Mouse (Mus musculus) mouse embryonic stem cell (cell line): Measurements from ENCODE around the gene Mrps9.
"Not testable (repeated sequence)": the region's sequence is repeated elsewhere in the genome, so short reads cannot be mapped to it uniquely, and the experiment has no call there.

Experiments
- in situ Hi-C, 2 experiments: fragments of 300-500 bp; cut with MboI; formaldehyde crosslinking; loops; 1 replicate in 1 of 2; 3 replicates in 1 of 2; pipeline ENCODE4 v1.14.3; 2019 to 2020; ENCODE audit warnings: low sequenced_read_pairs in 2 of 2, low pct_unique_long_range_greater_than_20kb in 1 of 2, mixed read lengths in 1 of 2; ENCODE audit not compliant: unreplicated experiment in 1 of 2

Gene Mrps9

GRCm38 (mm10) chr1:42850663-42851397 lies at the start of gene Mrps9:
Mrps9 (plus strand) TSS chr1:42851233.
- in situ Hi-C loops = no loop called here

- in situ Hi-C loops = no loop called here
These were observed 37.7 kb upstream of the Mrps9 start for GRCm38 (mm10) chr1:42813301-42813845.

GRCm38 (mm10) chr1:42814798-42815619 lies 36.0 kb upstream of the Mrps9 start:
- in situ Hi-C loops = no loop called here

GRCm38 (mm10) chr1:42851398-42851767 lies 350 bp downstream of the Mrps9 start:
- in situ Hi-C loops = no loop called here

GRCm38 (mm10) chr1:42851810-42852209 lies 777 bp downstream of the Mrps9 start:
- in situ Hi-C loops = no loop called here

- in situ Hi-C loops = no loop called here
These were observed 13.8 kb downstream of the Mrps9 start for GRCm38 (mm10) chr1:42864719-42865250.

GRCm38 (mm10) chr1:42865336-42865939 lies 14.4 kb downstream of the Mrps9 start:
- in situ Hi-C loops = no loop called here

GRCm38 (mm10) chr1:42865986-42866385 lies 15.0 kb downstream of the Mrps9 start:
- in situ Hi-C loops = no loop called here

- in situ Hi-C loops = no loop called here
These were observed 16.2 kb downstream of the Mrps9 start for GRCm38 (mm10) chr1:42867188-42867587.

GRCm38 (mm10) chr1:42874174-42874573 lies 23.1 kb downstream of the Mrps9 start:
- in situ Hi-C loops = no loop called here

- in situ Hi-C loops = no loop called here
These were observed 24.2 kb downstream of the Mrps9 start for GRCm38 (mm10) chr1:42875271-42875670.

- in situ Hi-C loops = no loop called here
These were observed 25.5 kb downstream of the Mrps9 start for GRCm38 (mm10) chr1:42876463-42877093.

GRCm38 (mm10) chr1:42877264-42877663 lies 26.2 kb downstream of the Mrps9 start:
- in situ Hi-C loops = no loop called here

- in situ Hi-C loops = no loop called here
These were observed 27.8 kb downstream of the Mrps9 start for GRCm38 (mm10) chr1:42878851-42879250.

- in situ Hi-C loops = no loop called here
These were observed 31.2 kb downstream of the Mrps9 start for GRCm38 (mm10) chr1:42882258-42882657.

- in situ Hi-C loops = not testable (repeated sequence)
These were observed 32.4 kb downstream of the Mrps9 start for GRCm38 (mm10) chr1:42883418-42883817.

- in situ Hi-C loops = no loop called here
These were observed 36.8 kb downstream of the Mrps9 start for GRCm38 (mm10) chr1:42887835-42888234.

- in situ Hi-C loops = no loop called here
These were observed 37.7 kb downstream of the Mrps9 start for GRCm38 (mm10) chr1:42888541-42889349.
